Mouse (Mus musculus) brain, embryonic 18.5 days (tissue): ENCODE data around the gene Nr2f1.

ENCODE experiments used
- DNase-seq: peaks from one replicate; pipeline ENCODE4 v3.0.0-alpha.2; 2012; ENCODE audit warnings: low read depth, low spot score

Nr2f1 gene

DNA sequence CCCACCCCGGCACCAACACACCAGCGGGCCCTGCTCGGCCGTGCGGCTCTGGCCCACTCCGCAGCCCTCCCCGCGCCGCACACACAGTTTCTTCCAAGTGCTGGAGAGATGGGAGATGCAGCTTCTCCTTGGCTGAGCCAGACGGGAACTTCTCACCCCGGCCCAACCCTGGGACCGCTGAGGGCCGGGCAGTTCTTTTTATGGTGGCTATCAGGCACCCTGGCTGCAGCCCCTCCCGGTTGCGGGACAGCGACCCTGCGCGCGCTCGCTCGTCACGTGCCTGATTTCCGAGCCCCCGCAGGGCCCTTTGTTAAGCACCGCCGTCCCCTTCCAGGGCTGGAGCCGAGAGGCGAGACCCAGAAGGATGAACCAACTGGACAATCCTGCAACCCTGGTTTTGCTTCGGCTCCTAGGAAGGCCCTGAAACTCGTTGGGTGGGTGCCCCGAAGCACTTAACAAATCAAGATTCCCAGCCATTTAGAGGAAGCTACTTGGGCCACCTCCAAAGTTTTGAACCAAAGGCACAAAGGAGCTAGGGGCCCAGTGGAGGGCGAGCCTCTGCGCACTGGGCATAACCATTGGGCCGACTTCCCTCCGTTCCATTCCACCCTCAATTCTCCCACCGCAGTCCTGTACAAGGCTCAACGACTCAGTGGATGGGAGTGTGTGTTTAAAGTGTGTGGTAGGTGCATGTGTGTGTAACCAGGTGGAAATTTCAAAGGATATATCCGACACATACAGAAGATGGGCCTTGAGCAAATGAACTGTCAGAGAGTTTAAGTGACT, 20.1 kb downstream of the Nr2f1 start:
- no peak for DNase-seq

DNA sequence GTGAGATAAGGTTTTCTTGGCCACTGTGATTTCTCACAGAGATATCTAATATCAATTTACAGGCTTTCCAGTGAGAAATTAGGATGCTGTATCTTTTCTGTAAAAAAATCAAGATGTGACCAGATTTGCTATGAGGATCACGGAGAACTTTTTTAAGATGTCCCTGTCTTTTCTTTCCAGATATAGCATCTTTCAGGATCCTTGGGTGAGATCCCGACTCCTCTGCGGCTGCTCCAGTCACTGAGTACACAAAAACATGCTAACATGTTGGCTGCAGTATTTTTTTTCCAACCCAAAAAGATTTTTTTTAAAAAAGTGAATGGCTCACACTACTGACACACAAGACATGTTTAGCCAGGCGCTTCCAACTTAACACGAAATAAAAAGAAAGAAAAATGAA, 20.8 kb downstream of the Nr2f1 start:
- no peak for DNase-seq

DNA sequence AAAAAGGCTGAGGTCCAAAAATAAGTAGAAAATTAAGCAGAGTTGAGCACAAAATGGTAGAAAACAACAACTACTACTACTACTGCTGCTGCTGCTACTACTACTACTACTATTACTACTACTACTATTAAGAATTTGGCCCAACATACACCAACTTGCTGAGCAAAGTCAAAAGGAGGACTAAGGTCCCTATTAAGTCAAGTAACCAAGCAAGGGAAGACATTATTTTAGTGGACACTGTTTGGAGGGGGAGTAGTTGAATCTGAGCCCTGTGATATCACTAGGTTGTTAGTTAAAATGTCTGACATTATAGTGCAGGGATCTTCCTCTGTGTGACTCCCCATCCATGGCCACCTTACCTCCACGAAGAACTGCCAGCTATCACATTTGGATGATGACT, 21.5 kb downstream of the Nr2f1 start:
- DNase-seq, result no peak

GRCm38 (mm10) chr13:78177381-78177950, 22.1 kb downstream of the Nr2f1 start:
- no peak for DNase-seq

- no peak for DNase-seq
These were observed 23.7 kb downstream of the Nr2f1 start for GRCm38 (mm10) chr13:78175821-78176380.

DNA sequence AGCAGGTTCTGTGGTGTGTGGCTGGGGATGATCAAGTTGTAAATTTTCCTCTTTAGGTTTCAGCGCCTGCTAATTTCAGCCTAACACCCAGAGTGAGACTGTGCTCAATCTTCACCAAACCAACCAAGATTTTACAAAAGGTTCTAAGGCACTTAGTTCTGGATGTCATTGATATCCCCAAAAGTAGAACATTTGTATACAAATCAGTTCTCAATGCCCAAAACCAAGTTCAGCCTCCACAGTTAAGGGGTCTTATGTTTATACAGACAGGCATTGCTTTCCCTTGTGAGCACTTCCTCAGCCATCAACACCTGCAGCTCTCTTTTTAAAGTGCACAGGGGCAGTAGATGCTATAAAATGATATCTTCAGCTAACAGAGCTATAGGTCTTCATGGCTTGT, 24.7 kb downstream of the Nr2f1 start:
- no peak for DNase-seq

GRCm38 (mm10) chr13:78174191-78174590, 25.4 kb downstream of the Nr2f1 start:
- DNase-seq, result no peak

GRCm38 (mm10) chr13:78172861-78173260, 26.7 kb downstream of the Nr2f1 start:
- DNase-seq, result no peak

- no peak for DNase-seq
These were observed 27.4 kb downstream of the Nr2f1 start for GRCm38 (mm10) chr13:78171984-78172636.

DNA sequence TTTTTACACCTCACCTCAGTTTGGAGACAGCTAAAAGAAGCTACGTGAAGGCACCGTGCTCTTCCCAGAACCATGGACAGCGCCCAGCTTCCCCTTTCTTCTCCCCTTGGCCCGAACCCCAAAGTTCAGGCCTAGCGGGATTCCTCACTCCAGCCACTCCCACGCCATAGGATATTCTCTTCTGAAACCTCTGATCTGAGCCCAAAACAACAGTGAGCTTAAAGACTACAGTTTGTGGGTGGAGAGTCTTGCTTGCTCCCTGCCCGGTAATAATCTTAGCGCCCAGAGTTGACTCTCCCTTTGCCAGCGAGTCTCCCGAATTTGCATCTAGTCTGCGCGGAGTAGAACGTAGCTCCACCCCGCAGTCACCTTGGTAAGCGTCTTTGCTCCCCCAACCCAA, 28.2 kb downstream of the Nr2f1 start:
- DNase-seq, result no peak

DNA sequence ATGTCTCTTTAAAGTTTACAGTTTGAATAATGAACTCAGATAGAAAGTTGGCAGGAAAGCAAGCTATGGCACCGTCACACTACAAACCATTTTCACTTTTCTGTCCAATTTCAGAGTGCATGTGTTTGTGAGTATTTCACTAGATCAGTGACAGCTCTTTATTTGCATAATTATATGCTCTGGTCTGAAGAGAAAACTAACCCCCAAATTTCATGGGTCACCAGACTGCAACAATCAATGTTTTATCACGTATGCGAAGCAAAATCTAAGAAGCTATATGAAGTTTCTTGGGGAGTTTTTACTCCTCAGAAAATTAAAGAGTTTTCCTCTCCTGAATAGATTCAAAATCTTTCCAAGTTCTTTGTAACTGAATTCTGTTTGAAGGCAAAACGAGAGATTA, 31.4 kb downstream of the Nr2f1 start:
- no peak for DNase-seq

DNA sequence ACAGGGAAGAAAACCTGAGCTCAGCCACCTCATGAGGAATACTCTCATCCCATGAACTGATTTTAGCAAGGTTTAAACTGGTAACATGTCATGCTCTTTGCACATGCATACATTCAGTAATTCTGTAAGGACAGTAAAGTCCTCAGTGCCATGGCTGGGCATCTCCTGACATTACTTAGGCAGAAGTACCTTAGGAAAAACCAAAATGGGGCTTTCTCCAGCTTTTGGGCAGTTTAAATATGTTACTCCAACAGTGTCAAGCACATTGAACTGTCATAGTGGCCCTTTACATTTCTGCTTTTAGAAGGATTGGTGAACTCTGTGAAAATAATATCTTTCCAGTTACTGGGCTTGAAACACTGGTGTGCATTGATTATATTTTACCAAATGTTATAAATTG, 34.6 kb downstream of the Nr2f1 start:
- no peak for DNase-seq

GRCm38 (mm10) chr13:78163087-78163958, 36.2 kb downstream of the Nr2f1 start:
- DNase-seq, result no peak

GRCm38 (mm10) chr13:78162149-78162548, 37.4 kb downstream of the Nr2f1 start:
- DNase-seq, result no peak

GRCm38 (mm10) chr13:78157465-78157864, 42.1 kb downstream of the Nr2f1 start:
- DNase-seq, result no peak
